Mouse (Mus musculus) G1E-ER4 (cell line): ENCODE data around the gene Gm5965. TPM values are rescaled to one million over a fixed set of nuclear protein-coding genes. Genes with fewer than 3 reads are reported as not detected.
"Not testable (repeated sequence)": the region's sequence is repeated elsewhere in the genome, so short reads cannot be mapped to it uniquely, and the experiment has no call there.

Source experiments
- GATA1 ChIP-seq: IDR thresholded peaks from one replicate; pipeline ENCODE4 v1.8.0; 2012; ENCODE audit warnings: low read length, inconsistent platforms
- polyA plus RNA-seq: library from polyadenylated mRNA; stranded (reverse); fragments of >175 nt; gene quantifications from 2 replicates; pipeline ENCODE4 v1.2.3, GENCODE M21; 2012

Gene Gm5965
- not detected in 2 replicates for polyA plus RNA-seq

DNA sequence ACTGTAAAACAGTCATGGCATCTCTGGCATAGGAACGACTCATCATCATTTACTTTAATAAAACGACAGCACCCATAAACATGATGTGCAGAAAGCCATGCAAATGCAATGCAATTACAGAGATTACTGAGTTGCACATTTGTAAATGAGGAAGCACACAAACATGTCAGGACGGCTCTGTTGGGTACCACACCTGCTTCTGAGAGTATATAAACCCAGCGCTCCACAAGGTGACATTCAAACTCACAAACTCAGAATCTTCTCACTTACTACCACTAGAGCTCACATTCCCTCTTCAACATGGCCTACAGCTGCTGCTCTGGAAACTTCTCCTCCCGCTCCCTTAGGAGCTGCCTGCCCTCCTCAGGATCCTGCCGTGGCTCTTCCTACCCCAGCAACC lies at the start of gene Gm5965:
Gm5965 (plus strand) TSS at position 301 of the 400 bp plus-strand sequence.
- TF ChIP-seq GATA1: no peak

DNA sequence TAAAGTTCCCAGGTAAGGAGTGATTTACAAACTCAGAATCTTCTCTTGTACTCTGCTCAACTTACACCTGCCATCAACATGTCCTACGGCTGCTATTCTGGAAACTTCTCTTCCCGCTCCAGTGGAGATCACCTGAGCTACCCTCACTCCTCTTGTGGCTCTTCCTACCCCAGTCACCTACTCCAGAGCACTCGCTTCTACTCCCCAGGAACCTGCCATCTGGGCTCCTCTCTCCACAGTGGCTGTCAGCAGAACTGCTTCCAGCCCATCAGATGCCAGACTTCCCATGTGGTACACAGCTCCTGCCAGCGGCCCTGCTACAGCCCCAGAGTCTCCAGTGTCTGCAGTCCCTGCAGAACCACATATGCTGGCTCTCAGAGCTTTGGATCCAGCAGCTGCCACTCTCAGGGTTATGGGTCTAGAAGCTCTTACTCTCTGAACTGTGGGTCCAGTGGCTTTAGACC lies 48.9 kb upstream of the Gm5965 start, which contains the start of gene Krtap13-1:
Krtap13-1 (plus strand) TSS at position 51 of the 464 bp plus-strand sequence.
- no peak for TF ChIP-seq GATA1

DNA sequence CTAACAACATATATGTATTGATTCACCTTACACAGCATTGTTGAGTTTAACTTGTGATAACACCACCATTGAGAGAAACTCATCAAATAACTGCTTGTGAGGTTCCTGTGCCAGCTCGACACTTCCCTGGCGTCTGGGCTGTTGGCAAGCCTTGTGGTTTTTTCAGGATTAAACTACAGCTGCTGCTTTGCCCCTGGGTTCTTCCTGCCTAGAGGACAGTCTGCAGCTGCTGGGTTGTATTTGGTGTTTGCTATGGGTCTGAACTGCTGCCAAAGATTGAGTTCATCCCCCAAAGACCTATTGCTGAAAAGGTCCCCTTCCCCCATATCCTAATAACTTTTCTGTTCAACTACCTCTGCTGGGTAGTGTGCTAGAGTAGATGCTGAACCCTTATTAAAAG lies 42.3 kb upstream of the Gm5965 start:
- TF ChIP-seq GATA1: no peak

DNA sequence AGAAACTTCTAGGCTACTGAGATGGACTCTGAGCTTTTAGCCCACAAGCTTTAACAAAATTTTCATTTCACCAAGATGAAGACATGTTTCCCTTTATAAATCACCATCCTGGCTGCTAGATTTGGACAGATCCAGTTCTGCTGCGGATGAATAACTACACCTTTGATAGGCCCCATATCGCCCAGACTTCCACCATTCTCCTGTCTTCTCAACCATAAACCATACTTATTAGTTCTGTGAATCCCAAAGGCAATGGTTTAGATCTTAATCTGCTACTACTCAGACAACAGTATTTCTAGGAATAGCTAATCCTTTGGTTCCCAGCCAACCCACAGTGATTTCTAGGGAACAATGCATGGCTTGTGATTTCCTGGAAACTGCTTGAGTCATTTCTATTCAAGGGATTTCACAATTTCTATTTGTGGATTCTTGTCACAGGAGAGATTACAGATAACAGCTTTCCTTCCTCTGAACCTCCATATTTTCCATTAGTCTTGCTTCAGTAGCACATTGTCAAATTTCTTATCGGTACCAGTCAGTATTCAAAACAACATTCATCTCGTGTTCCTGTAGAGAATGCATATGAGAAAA lies 32.9 kb upstream of the Gm5965 start:
- TF ChIP-seq GATA1: no peak

DNA sequence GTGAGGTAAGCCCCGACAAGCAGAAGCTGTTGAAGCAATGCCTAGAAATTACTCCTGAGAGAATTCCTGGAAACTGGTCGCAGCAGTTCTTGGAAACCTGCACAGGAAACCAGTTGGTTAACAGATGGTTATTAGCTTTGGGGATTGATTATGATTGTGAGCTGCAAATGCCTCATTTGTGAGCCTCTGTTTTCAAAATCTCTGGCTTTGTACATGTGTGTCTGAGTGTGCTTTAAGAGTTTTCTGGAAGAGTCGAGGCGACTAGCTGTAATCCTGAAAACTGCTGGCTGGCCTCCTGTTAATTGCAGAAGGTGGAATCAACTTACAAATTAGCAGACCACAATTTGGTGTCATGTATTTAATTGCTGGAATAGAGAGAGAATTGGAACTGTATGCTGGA lies 29.8 kb upstream of the Gm5965 start:
- TF ChIP-seq GATA1: no peak

DNA sequence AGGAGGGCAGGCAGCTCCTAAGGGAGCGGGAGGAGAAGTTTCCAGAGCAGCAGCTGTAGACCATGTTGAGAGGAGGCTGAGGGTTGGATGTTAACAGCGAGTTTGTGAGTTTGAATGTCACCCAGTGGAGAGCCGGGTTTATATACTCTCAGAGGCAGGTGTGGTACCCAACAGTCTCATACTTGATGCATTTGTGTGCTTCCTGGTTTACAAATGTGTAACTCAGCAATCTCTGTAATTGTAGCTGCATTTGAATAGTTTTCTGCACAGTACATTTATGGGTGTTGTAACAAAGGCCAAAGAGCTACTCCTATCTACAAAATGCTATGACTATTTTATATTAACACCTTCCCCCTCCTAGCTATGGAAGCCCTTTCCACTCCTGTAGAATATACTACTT lies 26.2 kb upstream of the Gm5965 start, which contains the start of gene Krtap13:
Krtap13 (minus strand) TSS at position 101 of the 400 bp plus-strand sequence.
- not testable (repeated sequence) for TF ChIP-seq GATA1

DNA sequence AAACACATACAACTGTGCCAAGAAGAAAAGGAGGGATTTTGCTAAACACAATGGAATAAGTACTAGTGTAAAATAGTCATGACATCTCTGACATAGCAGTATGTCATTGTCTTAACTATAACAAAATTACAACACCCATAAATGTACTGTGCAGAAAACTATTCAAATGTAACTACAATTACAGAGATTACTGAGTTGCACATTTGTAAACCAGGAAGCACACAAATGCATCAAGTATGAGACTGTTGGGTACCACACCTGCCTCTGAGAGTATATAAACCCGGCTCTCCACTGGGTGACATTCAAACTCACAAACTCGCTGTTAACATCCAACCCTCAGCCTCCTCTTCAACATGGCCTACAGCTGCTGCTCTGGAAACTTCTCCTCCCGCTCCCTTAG lies 19.1 kb upstream of the Gm5965 start, which contains the start of gene 2310034C09Rik:
2310034C09Rik (plus strand) TSS at position 301 of the 400 bp plus-strand sequence.
- not testable (repeated sequence) for TF ChIP-seq GATA1

DNA sequence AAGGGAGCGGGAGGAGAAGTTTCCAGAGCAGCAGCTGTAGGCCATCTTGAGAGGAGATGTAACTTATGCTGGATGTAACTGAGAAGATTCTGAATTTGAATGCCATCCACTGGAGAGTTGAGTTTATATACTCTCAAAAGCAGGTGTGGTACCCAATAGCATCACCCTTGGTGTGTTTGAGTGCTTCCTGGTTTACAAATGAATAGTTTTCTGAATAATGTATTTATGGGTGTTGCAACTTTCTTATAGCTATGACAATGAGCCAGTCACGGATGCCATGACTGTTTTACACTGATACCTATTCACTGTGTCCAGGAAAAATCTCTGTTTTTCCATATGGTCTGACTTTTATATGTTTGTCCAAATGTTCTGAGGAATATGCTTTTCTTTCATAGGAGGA lies 3.6 kb upstream of the Gm5965 start, which contains the start of gene 2310057N15Rik:
2310057N15Rik (minus strand) TSS at position 101 of the 400 bp plus-strand sequence.
- no peak for TF ChIP-seq GATA1

DNA sequence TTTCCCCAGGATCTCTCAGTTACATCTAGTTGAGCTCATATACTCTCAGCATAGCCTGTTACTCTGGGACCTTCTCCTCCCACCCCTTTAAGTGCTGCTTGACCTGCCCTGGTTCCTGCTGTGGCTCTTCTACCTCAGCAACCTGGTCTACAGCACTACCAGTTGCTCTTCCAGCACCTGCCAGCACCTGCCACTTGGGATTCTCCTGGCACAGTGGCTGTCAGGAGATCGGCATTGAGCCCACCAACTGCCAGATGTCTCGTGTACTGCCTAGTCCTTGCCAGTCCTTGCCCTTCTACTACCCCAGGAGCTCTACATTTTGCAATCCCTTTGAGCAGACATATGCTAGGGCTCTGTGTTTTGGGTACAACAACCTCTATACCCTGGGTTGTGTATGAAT lies 9.1 kb downstream of the Gm5965 start:
- TF ChIP-seq GATA1: no peak

DNA sequence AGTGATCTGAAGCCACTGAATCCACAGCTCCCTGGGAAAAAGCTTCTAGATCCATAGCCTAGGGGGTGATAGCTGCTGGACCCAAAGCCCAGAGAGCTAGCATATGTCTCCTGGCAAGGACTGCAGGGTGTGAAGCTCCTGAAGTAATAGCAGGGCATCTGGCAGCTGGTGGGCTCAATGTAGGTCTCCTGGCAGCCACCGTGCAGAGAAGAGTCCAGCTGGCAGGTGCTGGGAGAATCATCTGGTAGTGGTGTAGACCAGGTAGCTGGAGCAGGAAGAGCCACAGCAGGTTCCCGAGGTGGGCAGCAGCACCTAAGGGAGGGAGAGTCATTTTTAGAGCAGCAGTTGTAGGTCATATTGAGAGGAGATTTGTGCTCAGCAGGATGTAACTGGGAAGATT lies 34.1 kb downstream of the Gm5965 start, which contains the start of gene Gm20741:
Gm20741 (minus strand) TSS at position 394 of the 400 bp plus-strand sequence.
- TF ChIP-seq GATA1: no peak

DNA sequence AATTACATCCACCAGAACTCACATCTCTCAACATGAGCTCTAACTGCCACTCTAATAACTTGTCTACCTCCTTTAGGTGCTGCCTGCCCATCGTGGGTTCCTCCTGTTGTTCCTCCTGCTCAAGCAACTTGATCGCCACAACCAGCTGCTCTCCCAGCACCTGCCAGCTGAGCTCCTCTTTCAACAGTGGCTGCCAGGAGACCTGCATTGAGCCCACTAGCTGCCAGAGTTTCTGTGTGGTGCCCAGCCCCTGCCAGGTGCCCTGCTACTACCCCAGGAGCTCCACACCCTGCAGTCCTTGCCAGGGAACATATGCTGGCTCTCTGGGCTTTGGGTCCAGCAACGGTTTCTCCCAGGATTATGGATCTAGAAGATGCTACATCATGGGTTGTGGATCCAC lies 42.4 kb downstream of the Gm5965 start, which contains the start of gene Krtap15:
Krtap15 (plus strand) TSS at position 150 of the 400 bp plus-strand sequence.
- TF ChIP-seq GATA1: no peak

DNA sequence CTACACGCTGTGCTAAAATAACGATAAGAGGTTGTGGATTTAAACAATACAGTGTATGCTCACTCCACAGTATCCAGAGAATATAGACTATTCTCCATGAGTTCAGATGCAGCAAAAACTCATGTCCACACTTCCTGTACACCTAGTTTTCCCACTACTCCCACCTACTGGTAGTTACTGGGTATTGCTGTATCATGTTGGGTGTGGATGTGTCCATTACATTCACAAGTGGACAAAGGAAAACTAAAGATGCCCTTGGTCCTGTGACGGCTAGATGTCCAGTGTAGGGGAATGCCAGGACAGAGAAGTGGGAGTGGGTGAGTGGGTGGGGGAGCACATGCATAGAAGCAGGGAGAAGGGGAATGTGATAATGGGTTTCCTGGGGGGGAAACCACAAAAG lies 46.0 kb downstream of the Gm5965 start:
- no peak for TF ChIP-seq GATA1

DNA sequence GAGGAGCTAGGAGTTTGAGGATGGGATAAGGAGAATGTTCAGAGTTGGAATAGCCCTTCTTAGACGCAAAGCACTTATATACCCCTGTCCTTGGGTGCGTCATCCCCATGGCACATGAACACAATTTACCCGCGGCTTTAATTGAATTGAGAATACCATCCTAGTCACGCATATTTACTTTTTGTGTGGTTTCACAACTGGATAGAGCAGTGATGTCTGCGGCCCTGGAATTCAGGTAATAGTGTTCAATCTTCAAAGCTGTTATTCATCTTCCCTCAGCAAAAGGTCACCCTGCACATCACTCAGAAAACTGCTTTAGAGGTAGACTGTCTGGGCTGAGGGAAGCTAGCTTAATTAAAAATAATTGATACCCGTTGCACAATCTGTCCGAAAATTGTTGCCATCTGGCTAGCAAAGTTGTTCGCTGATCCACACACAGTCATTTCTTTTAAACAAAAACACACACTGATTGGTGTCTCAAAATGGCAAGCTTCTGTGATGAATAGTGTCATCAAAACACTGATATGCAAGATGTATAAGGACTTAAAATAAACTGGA lies 48.5 kb downstream of the Gm5965 start, which contains the start of gene Krtap14:
Krtap14 (minus strand) TSS at position 51 of the 558 bp plus-strand sequence.
- TF ChIP-seq GATA1: no peak

DNA sequence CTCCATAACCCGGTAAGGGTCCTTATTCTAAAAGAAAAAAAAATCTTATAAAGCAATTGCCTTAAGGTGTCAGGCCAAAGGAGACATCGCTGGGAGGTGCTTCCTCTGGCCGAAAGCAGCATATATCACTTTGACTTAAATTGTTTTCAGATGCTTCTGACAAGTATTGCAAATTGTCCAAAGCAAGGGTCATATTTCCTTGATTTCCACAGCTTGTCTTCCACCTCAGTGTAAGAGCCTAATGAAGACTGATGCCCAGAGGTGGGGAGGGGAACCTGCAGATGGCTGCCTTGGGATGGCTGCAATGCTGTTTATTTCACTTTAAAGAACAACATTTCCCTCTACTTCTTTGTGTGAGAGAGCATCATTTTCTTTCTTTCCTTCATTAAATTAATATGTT lies 49.3 kb downstream of the Gm5965 start:
- TF ChIP-seq GATA1: no peak

Other genes with a start within 250 kb of the Gm5965 start
- not detected in 2 replicates for gene Cldn8, start 214.7 kb upstream of the Gm5965 start, polyA plus RNA-seq
- not detected in 2 replicates for gene Krtap24-1, start 165.6 kb upstream of the Gm5965 start, polyA plus RNA-seq
- gene 2310079G19Rik, start 150.2 kb upstream of the Gm5965 start, polyA plus RNA-seq: not detected in 2 replicates
- gene Krtap26-1, start 130.1 kb upstream of the Gm5965 start, polyA plus RNA-seq: not detected in 2 replicates
- gene Krtap27-1, start 106.2 kb upstream of the Gm5965 start, polyA plus RNA-seq: not detected in 2 replicates
- gene 2310061N02Rik, start 69.9 kb upstream of the Gm5965 start, polyA plus RNA-seq: not detected in 2 replicates
- not detected in 2 replicates for gene Krtap13-1, start 49.0 kb upstream of the Gm5965 start, polyA plus RNA-seq
- gene Krtap13, start 26.3 kb upstream of the Gm5965 start, polyA plus RNA-seq: not detected in 2 replicates
- gene 2310034C09Rik, start 19.0 kb upstream of the Gm5965 start, polyA plus RNA-seq: not detected in 2 replicates
- not detected in 2 replicates for gene 2310057N15Rik, start 3.7 kb upstream of the Gm5965 start, polyA plus RNA-seq
- gene Gm20741, start 34.3 kb downstream of the Gm5965 start, polyA plus RNA-seq: not detected in 2 replicates
- not detected in 2 replicates for gene Krtap15, start 42.3 kb downstream of the Gm5965 start, polyA plus RNA-seq
- gene Krtap14, start 48.2 kb downstream of the Gm5965 start, polyA plus RNA-seq: not detected in 2 replicates
- not detected in 2 replicates for gene Krtap19-1, start 91.5 kb downstream of the Gm5965 start, polyA plus RNA-seq
- not detected in 2 replicates for gene Krtap19-2, start 96.4 kb downstream of the Gm5965 start, polyA plus RNA-seq
- gene Krtap19-3, start 100.1 kb downstream of the Gm5965 start, polyA plus RNA-seq: not detected in 2 replicates
- gene Krtap19-4, start 107.2 kb downstream of the Gm5965 start, polyA plus RNA-seq: not detected in 2 replicates
- not detected in 2 replicates for gene Krtap19-5, start 118.6 kb downstream of the Gm5965 start, polyA plus RNA-seq
- gene Krtap19-9b, start 154.4 kb downstream of the Gm5965 start, polyA plus RNA-seq: not detected in 2 replicates
- not detected in 2 replicates for gene Krtap16-3, start 185.0 kb downstream of the Gm5965 start, polyA plus RNA-seq
- gene Krtap22-2, start 232.9 kb downstream of the Gm5965 start, polyA plus RNA-seq: not detected in 2 replicates
- gene Gm10229, start 237.4 kb downstream of the Gm5965 start, polyA plus RNA-seq: not detected in 2 replicates